ENCODE assay signal across 26 mouse cellular contexts in the genomic region with DNA sequence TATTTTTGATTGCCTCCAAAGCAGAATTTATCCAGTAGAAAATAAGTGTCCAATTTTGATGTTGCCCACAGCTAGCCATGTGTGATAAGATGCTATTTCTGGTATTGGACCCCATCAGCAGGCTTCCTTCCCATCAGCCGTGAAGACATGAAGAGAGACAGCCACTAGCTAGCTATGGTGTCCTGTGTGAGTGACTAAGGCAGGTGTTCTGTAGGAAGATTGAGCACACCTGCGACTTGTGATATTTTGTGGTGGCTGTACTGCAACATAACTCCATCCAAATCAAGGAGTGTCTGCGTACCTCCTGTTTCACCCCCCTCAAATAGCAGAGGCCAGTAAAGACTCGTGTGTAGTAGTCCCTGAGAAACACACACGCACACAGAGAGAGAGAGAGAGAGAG. TPM values are rescaled to one million over a fixed set of nuclear protein-coding genes. Genes with fewer than 3 reads are reported as not detected.
A peak's percentile ranks its signal among the peaks of the same experiment; 100 is the strongest.
DNase-seq lines count a peak whose midpoint lies in the region; ATAC-seq and TF ChIP-seq lines count a peak whose summit lies in the region.
"Had no signal": no experiment of that assay in that cellular context is flagged by ENCODE, and none has a peak within 500 bp of the region (broad histone marks: within the 10 kb centered on the region; RNA-seq: fewer than 3 reads in every experiment).

No protein-coding gene starts in this region.

- no peaks in the 10 kb centered on the region for H3K9me3 ChIP-seq in E14TG2a.4 (ENCODE audit: low read length)
- H3K9me3 ChIP-seq in midbrain, embryonic 11.5 days (ENCODE audit: control insufficient read depth, low read length), result no peaks in the 10 kb centered on the region
- H3K9me3 ChIP-seq: embryonic facial prominence, embryonic 13.5 days; embryonic facial prominence, embryonic 15.5 days; forebrain, embryonic 10.5 days; forebrain, embryonic 12.5 days had no signal

- peak; percentile 10 for DNase-seq in testis, postnatal 10 days (ENCODE audit: low spot score)
- DNase-seq in testis, postnatal 14 days (ENCODE audit: low spot score), result no peak
- DNase-seq in A20 (ENCODE audit: low read depth, low spot score), result peak; percentile 32
- DNase-seq in naive thymus-derived CD4-positive, alpha-beta T cell, adult 2 months (ENCODE audit: low read depth), result peak; percentile 25
- DNase-seq in midbrain, embryonic 11.5 days (ENCODE audit: low spot score, missing footprints), result no peak
- no peak for DNase-seq in urinary bladder, postnatal 4 days (ENCODE audit: low spot score in 2 of 2)
- DNase-seq: adrenal gland, adult 2 months; adrenal gland, postnatal 10 days; adrenal gland, postnatal 25 days; B cell, adult 2 months; cerebellum, adult 11 months; cerebellum, adult 18-20 months; cerebellum, adult 8-10 months; cerebellum, adult 9-11 months; cerebellum, postnatal 14 days; cerebellum, postnatal 36 days; embryo, embryonic 11 days had no signal

- no peak for ATAC-seq in midbrain, embryonic 11.5 days (ENCODE audit: low FRiP score)
- ATAC-seq: forebrain, embryonic 14.5 days; forebrain, embryonic 16.5 days had no signal

- H3K9ac ChIP-seq in midbrain, embryonic 11.5 days (ENCODE audit: low read length), result no peak overlapping the region
- H3K9ac ChIP-seq: embryonic facial prominence, embryonic 13.5 days; embryonic facial prominence, embryonic 15.5 days; forebrain, embryonic 12.5 days had no signal

- H3K36me3 ChIP-seq in E14TG2a.4 (ENCODE audit: insufficient read depth, low read length), result no peaks in the 10 kb centered on the region
- no peaks in the 10 kb centered on the region for H3K36me3 ChIP-seq in midbrain, embryonic 11.5 days (ENCODE audit: control insufficient read depth, insufficient read depth, low read length)
- H3K36me3 ChIP-seq: embryonic facial prominence, embryonic 13.5 days; embryonic facial prominence, embryonic 15.5 days; forebrain, embryonic 10.5 days; forebrain, embryonic 12.5 days had no signal

- H3K4me2 ChIP-seq in midbrain, embryonic 11.5 days, result no peak overlapping the region
- H3K4me2 ChIP-seq: embryonic facial prominence, embryonic 13.5 days; embryonic facial prominence, embryonic 15.5 days; forebrain, embryonic 12.5 days had no signal

- H3K4me1 ChIP-seq in E14TG2a.4 (replicated peaks; ENCODE audit: low read depth, low read length), result peaks cover 2% of the 10 kb centered on the region; the same call in 1 of the 2 replicates
- no peaks in the 10 kb centered on the region for H3K4me1 ChIP-seq in midbrain, embryonic 11.5 days (ENCODE audit: control insufficient read depth, insufficient read depth, low read length)
- H3K4me1 ChIP-seq: embryonic facial prominence, embryonic 13.5 days; embryonic facial prominence, embryonic 15.5 days; forebrain, embryonic 10.5 days; forebrain, embryonic 12.5 days had no signal

- peaks cover 69% of the 10 kb centered on the region for H3K27me3 ChIP-seq in E14TG2a.4 (ENCODE audit: insufficient read depth, low read length)
- no peaks in the 10 kb centered on the region for H3K27me3 ChIP-seq in midbrain, embryonic 11.5 days (ENCODE audit: control insufficient read depth, insufficient read depth, low read length)
- H3K27me3 ChIP-seq: CH12.LX; embryonic facial prominence, embryonic 13.5 days; embryonic facial prominence, embryonic 15.5 days; forebrain, embryonic 12.5 days had no signal

- H3K27ac ChIP-seq in midbrain, embryonic 11.5 days (ENCODE audit: low read depth, low read length), result no peak overlapping the region
- H3K27ac ChIP-seq: embryonic facial prominence, embryonic 13.5 days; embryonic facial prominence, embryonic 15.5 days; forebrain, embryonic 10.5 days; forebrain, embryonic 12.5 days had no signal

- TF ChIP-seq CTCF in E14TG2a.4 (conservative IDR thresholded peaks at IDR 0.05; ENCODE audit: low read length), result no peak

- 83% methylated on average over 5 of the region's 5 CpGs for WGBS in midbrain, embryonic 11.5 days

- peak overlapping the region; percentile 75; the same call in 1 of the 2 replicates for H3K4me3 ChIP-seq in E14TG2a.4 (replicated peaks; ENCODE audit: low read length)
- H3K4me3 ChIP-seq in midbrain, embryonic 11.5 days (ENCODE audit: low read depth, low read length), result no peak overlapping the region
- H3K4me3 ChIP-seq: embryonic facial prominence, embryonic 13.5 days; embryonic facial prominence, embryonic 15.5 days; erythroblast, embryonic 14.5 days; forebrain, embryonic 10.5 days; forebrain, embryonic 12.5 days had no signal

RNA-seq across cellular contexts. Expression of a gene that starts 56.6 kb away (rescaled TPM):
- 36.0 and 40.3 TPM in 2 replicates for polyA plus RNA-seq in midbrain, embryonic 11.5 days (2014; fragmentation: Nextera tagmentation; extraction: Ambion mirVana)

Comparison
In these comparisons a context has a peak if more than half of its experiments do, and no peak if none do; other contexts are left out.
1. DNase-seq: peak in testis, postnatal 10 days (single experiment), A20 (single experiment) and naive thymus-derived CD4-positive, alpha-beta T cell, adult 2 months (single experiment); none in testis, postnatal 14 days (single experiment), midbrain, embryonic 11.5 days (single experiment) and urinary bladder, postnatal 4 days (0 of 2).